15 mouse cellular contexts compared by ENCODE assay signal in the genomic region with DNA sequence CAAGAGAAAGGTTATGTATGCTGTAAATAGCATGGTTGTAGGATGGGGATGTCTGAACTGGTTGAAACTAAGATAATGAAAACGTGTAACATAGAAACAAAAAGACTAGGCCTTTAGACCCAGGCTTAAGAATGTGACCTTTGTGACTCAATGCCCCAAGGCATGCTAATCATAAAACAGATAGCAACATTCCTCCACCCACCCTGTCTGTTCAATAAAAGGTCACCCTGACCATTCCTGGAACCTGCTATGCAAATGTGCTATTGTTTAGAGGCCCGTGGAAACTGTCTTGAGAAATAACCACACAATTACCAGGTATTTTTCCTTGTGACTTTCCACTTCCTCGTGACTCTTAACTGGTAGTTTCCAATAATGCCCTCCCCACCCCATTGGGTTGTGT.
"Had no signal": no experiment of that assay in that cellular context is flagged by ENCODE, and none has a peak within 500 bp of the region (broad histone marks: within the 10 kb centered on the region; RNA-seq: fewer than 3 reads in every experiment).

No protein-coding gene starts in this region.

- DNase-seq: lung, adult 18-20 months; lung, embryonic 14.5 days; lung, postnatal 10 days; lung, postnatal 4 days; midbrain, embryonic 14.5 days; right cerebral cortex, postnatal 14 days; thymus, adult 18-20 months; thymus, postnatal 14 days; thymus, postnatal 36 days had no signal

- H3K9ac ChIP-seq: lung, embryonic 14.5 days; midbrain, embryonic 12.5 days; neural tube, embryonic 13.5 days; neural tube, embryonic 15.5 days had no signal

- H3K4me3 ChIP-seq: midbrain, embryonic 10.5 days; midbrain, embryonic 12.5 days; myocyte; neural tube, embryonic 13.5 days; neural tube, embryonic 15.5 days had no signal

- H3K27me3 ChIP-seq: midbrain, embryonic 12.5 days; neural tube, embryonic 13.5 days; neural tube, embryonic 15.5 days had no signal

- H3K27ac ChIP-seq: midbrain, embryonic 10.5 days; midbrain, embryonic 12.5 days; neural tube, embryonic 13.5 days; neural tube, embryonic 15.5 days had no signal

- ATAC-seq: midbrain, embryonic 16.5 days had no signal

- H3K36me3 ChIP-seq: midbrain, embryonic 10.5 days; midbrain, embryonic 12.5 days; neural tube, embryonic 13.5 days; neural tube, embryonic 15.5 days had no signal

- H3K4me2 ChIP-seq: lung, embryonic 14.5 days; midbrain, embryonic 12.5 days; neural tube, embryonic 13.5 days; neural tube, embryonic 15.5 days had no signal

- H3K9me3 ChIP-seq: midbrain, embryonic 10.5 days; midbrain, embryonic 12.5 days; neural tube, embryonic 13.5 days; neural tube, embryonic 15.5 days had no signal

- H3K4me1 ChIP-seq: midbrain, embryonic 12.5 days; neural tube, embryonic 13.5 days; neural tube, embryonic 15.5 days had no signal
